Mouse (Mus musculus) CH12.LX (cell line): Measurements from ENCODE around the gene Gm37240. TPM values are rescaled to one million over a fixed set of nuclear protein-coding genes. Genes with fewer than 3 reads are reported as not detected.

Experiments used
- DNase-seq: peaks from one replicate; pipeline ENCODE4 v3.0.0-alpha.2; 2013; ENCODE audit errors: extremely low read depth
- H3K27ac ChIP-seq: 2 replicates; pipeline ENCODE4 v1.5.1; 2012; ENCODE audit warnings: low read depth, mild to moderate bottlenecking, control low read depth, moderate library complexity; ENCODE audit not compliant: insufficient read depth
- H3K27me3 ChIP-seq: replicated peaks from 2 replicates; pipeline ENCODE3; 2012; ENCODE audit warnings: inconsistent platforms
- H3K36me3 ChIP-seq, 2 experiments: replicated peaks in 1 of 2; 2 replicates each; pipeline versions ENCODE3 to v1.6.1; 2012; ENCODE audit warnings: inconsistent platforms in 1 of 2, low read length in 1 of 2, mild to moderate bottlenecking in 1 of 2, mixed read lengths in 1 of 2, moderate library complexity in 1 of 2; ENCODE audit not compliant: control insufficient read depth in 1 of 2, insufficient read depth in 1 of 2
- H3K4me1 ChIP-seq, 2 experiments: 2 replicates each; pipeline ENCODE4 v1.6.1; 2012; ENCODE audit warnings: inconsistent platforms in 1 of 2, moderate library complexity in 1 of 2; ENCODE audit not compliant: insufficient read depth in 2 of 2, control insufficient read depth in 1 of 2
- H3K4me2 ChIP-seq: 2 replicates; pipeline ENCODE4 v1.6.1; 2012; ENCODE audit warnings: low read depth, mild to moderate bottlenecking, control low read depth; ENCODE audit not compliant: poor library complexity, insufficient read depth, severe bottlenecking
- H3K4me3 ChIP-seq, 3 experiments: fragments of 150-350 bp in 1 of 3; sonication (generic) in 1 of 3; replicated peaks in 1 of 3; 2 replicates each; pipeline versions ENCODE3 to v1.5.1; 2011 to 2012; ENCODE audit warnings: low read depth in 2 of 3, low read length in 2 of 3, mild to moderate bottlenecking in 2 of 3, moderate library complexity in 2 of 3, control low read depth in 1 of 3, improper control_type of control experiment in 1 of 3, inconsistent platforms in 1 of 3, mixed read lengths in 1 of 3; ENCODE audit not compliant: poor library complexity in 1 of 3
- H3K79me2 ChIP-seq: replicated peaks from 2 replicates; pipeline ENCODE4 v1.6.1; 2012; ENCODE audit warnings: mild to moderate bottlenecking, moderate library complexity; ENCODE audit not compliant: control insufficient read depth, poor library complexity, insufficient read depth, severe bottlenecking; ENCODE audit errors: extremely low read depth
- H3K9ac ChIP-seq: 2 replicates; pipeline ENCODE4 v1.6.1; 2012; ENCODE audit warnings: low read depth, mild to moderate bottlenecking, control low read depth, moderate library complexity; ENCODE audit not compliant: insufficient read depth
- H3K9me3 ChIP-seq: replicated peaks from 2 replicates; pipeline ENCODE3; 2012; ENCODE audit warnings: low read length, inconsistent platforms, mixed read lengths
- BHLHE40 ChIP-seq: IDR thresholded peaks from 2 replicates; pipeline ENCODE4 v1.6.1; 2011; ENCODE audit warnings: mild to moderate bottlenecking, low read depth, low read length, improper control_type of control experiment
- CHD1 ChIP-seq: IDR thresholded peaks from 2 replicates; pipeline ENCODE4 v1.6.1; 2012; ENCODE audit warnings: low read depth, low read length, improper control_type of control experiment, inconsistent platforms
- ELF1 ChIP-seq: IDR thresholded peaks from 2 replicates; pipeline ENCODE4 v1.6.1; 2014; ENCODE audit warnings: low read depth, mild to moderate bottlenecking, inconsistent platforms, low read length, improper control_type of control experiment
- EP300 ChIP-seq: IDR thresholded peaks from 2 replicates; pipeline ENCODE4 v1.6.1; 2011; ENCODE audit warnings: low read length, improper control_type of control experiment
- JUN ChIP-seq: IDR thresholded peaks from 2 replicates; pipeline ENCODE4 v1.6.1; 2011; ENCODE audit warnings: low read depth, mild to moderate bottlenecking, low read length, improper control_type of control experiment, moderate library complexity; ENCODE audit not compliant: insufficient read depth
- MAZ ChIP-seq: IDR thresholded peaks from 2 replicates; pipeline ENCODE4 v1.6.1; 2012; ENCODE audit warnings: low read depth, mild to moderate bottlenecking, inconsistent platforms, low read length, improper control_type of control experiment, moderate library complexity
- PAX5 ChIP-seq: IDR thresholded peaks from 2 replicates; pipeline ENCODE4 v1.6.1; 2012; ENCODE audit warnings: low read length, inconsistent platforms, mixed read lengths
- POLR2AphosphoS2 ChIP-seq: IDR thresholded peaks from 2 replicates; pipeline ENCODE4 v1.6.1; 2011; ENCODE audit warnings: low read depth, low read length, improper control_type of control experiment
- RCOR1 ChIP-seq: conservative IDR thresholded peaks from 2 replicates; pipeline ENCODE4 v1.6.1; 2012; ENCODE audit warnings: low read depth, mild to moderate bottlenecking, inconsistent platforms, low read length, improper control_type of control experiment
- TBP ChIP-seq: conservative IDR thresholded peaks from 2 replicates; pipeline ENCODE4 v1.6.1; 2011; ENCODE audit warnings: low read depth, low read length, improper control_type of control experiment
- UBTF ChIP-seq: IDR thresholded peaks from 2 replicates; pipeline ENCODE4 v1.6.1; 2012; ENCODE audit warnings: low read depth, mild to moderate bottlenecking, inconsistent platforms, low read length, improper control_type of control experiment, moderate library complexity
- USF1 ChIP-seq: IDR thresholded peaks from 2 replicates; pipeline ENCODE4 v1.6.1; 2014; ENCODE audit warnings: low read depth, mild to moderate bottlenecking, inconsistent platforms, low read length, improper control_type of control experiment
- ZKSCAN1 ChIP-seq: IDR thresholded peaks from 2 replicates; pipeline ENCODE4 v1.6.1; 2012; ENCODE audit warnings: low read depth, inconsistent platforms, low read length, improper control_type of control experiment, borderline replicate concordance
- ZMIZ1 ChIP-seq: IDR thresholded peaks from 2 replicates; pipeline ENCODE4 v1.6.1; 2012; ENCODE audit warnings: low read depth, mild to moderate bottlenecking, inconsistent platforms, low read length, improper control_type of control experiment
- dilution Hi-C: fragments of 300-500 bp; cut with MboI; formaldehyde crosslinking; loops from 2 replicates; pipeline ENCODE4 v1.14.3; 2020; ENCODE audit warnings: low sequenced_read_pairs; ENCODE audit not compliant: extremely low pct_unique_long_range_greater_than_20kb, extremely low pct_ligation_motif_present
- in situ Hi-C: fragments of 300-500 bp; cut with MboI; formaldehyde crosslinking; loops from 3 replicates; pipeline ENCODE4 v1.14.3; 2019; ENCODE audit warnings: low sequenced_read_pairs, low pct_ligation_motif_present, low pct_unique_long_range_greater_than_20kb, mixed read lengths
- polyA plus RNA-seq: library from polyadenylated mRNA; unstranded; fragments of >175 nt; gene quantifications from 2 replicates; pipeline ENCODE4 v1.2.1, GENCODE M21; 2012; ENCODE audit warnings: low read depth; ENCODE audit not compliant: insufficient read length
- total RNA-seq, 2 experiments: library from RNA; depleted of rRNA; stranded (reverse); fragments of 300-350 nt in 1 of 2; fragments of >200 nt in 1 of 2; gene quantifications; 2 replicates each; pipeline ENCODE4 v1.2.3; 2012 to 2014

Gene Gm37240
- total and polyA plus RNA-seq, 3 experiments, result 0.08 to 0.19 (median 0.14) TPM

DNA sequence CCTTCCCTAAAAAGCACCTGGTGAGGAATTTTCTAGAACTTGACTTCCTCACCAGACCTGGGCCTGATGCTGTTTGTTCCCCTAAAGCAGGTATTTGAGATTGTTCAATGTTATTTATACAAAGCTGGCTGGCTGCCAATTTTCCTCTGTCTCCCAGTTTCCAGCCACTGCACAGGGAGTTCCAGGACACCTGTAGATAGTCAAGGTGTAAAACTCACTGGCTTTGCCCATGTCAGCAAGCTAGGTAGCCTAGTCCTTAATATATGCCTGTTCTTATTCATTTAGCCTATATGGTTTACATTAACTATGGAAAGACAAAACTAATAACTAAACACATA, 44.5 kb downstream of the Gm37240 start:
- dilution Hi-C loops, result no loop called here
- no peak overlapping the region for H3K4me2 ChIP-seq
- no peaks in the 10 kb centered on the region for H3K4me1 ChIP-seq
- DNase-seq, result no peak
- H3K36me3 ChIP-seq, result no peaks in the 10 kb centered on the region
- no peak overlapping the region for H3K27ac ChIP-seq
- H3K27me3 ChIP-seq, result no peaks in the 10 kb centered on the region
- H3K4me3 ChIP-seq, result no peak overlapping the region
- in situ Hi-C loops, result no loop called here
- no peak overlapping the region for H3K9ac ChIP-seq
- no peak for TF ChIP-seq JUN
- no peaks in the 10 kb centered on the region for H3K79me2 ChIP-seq
- peaks cover 2% of the 10 kb centered on the region for H3K9me3 ChIP-seq

DNA sequence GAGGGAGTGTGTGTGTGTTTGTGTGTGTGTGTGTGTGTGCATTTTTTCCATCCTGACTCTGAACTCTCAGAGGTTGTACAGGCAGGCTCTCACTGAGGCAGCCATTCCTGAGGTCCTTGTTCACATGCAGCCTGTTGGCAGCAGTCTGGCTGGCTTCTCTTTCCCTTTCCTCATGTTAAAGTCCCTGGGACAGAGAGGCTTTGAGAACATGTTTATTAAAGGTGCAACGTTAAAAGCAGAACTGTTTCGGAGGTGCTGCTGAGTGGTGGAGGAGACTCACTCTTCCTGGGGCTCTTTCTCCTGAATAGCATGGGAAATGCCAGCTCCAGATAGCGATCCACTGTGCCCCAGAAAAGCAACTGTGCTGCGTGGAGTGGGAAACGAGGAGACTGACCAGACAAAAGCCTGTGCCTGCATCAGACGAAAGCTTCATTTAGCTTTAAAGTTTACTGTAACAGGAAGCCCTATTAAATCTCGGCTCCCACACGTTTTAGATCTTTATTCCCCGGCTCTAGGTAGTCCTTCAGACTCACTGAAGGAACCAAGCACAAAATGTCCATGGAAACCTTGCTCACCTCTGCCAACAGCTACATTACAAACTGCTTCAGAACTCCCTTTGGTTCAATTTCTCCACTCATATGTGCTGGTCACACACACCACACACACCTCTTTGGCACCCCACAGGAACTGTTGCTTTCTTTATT, 45.0 kb downstream of the Gm37240 start:
- in situ Hi-C loops (no loop called here), dilution Hi-C loops (no loop called here)
- no peaks in the 10 kb centered on the region for H3K79me2 ChIP-seq
- TF ChIP-seq BHLHE40, result no peak
- no peak overlapping the region for H3K4me2 ChIP-seq
- H3K4me3 ChIP-seq, result no peak overlapping the region
- no peaks in the 10 kb centered on the region for H3K36me3 ChIP-seq
- no peaks in the 10 kb centered on the region for H3K4me1 ChIP-seq
- DNase-seq, result no peak
- peaks cover 2% of the 10 kb centered on the region for H3K9me3 ChIP-seq
- H3K27ac ChIP-seq, result no peak overlapping the region
- no peak overlapping the region for H3K9ac ChIP-seq
- no peaks in the 10 kb centered on the region for H3K27me3 ChIP-seq

GRCm38 (mm10) chr3:85841454-85842176, 45.7 kb downstream of the Gm37240 start:
- no peak for DNase-seq
- Histone ChIP-seq H3K36me3 (no peaks in the 10 kb centered on the region), H3K27ac (no peak overlapping the region), H3K79me2 (no peaks in the 10 kb centered on the region), H3K4me1 (no peaks in the 10 kb centered on the region), H3K4me3 (no peak overlapping the region), H3K4me2 (no peak overlapping the region), H3K9me3 (peaks cover 2% of the 10 kb centered on the region), H3K9ac (no peak overlapping the region), H3K27me3 (no peaks in the 10 kb centered on the region)
- in situ Hi-C loops (no loop called here), dilution Hi-C loops (no loop called here)
- TF ChIP-seq ZKSCAN1 (no peak), ELF1 (no peak), USF1 (no peak), TBP (no peak), EP300 (no peak), MAZ (no peak), POLR2AphosphoS2 (no peak), UBTF (no peak), RCOR1 (no peak), CHD1 (no peak), ZMIZ1 (no peak), PAX5 (no peak)
